Mouse (Mus musculus): ENCODE data around the gene Acbd7. TPM values are rescaled to one million over a fixed set of nuclear protein-coding genes. Genes with fewer than 3 reads are reported as not detected.

Gene Acbd7
- polyA plus RNA-seq, 1 experiment from 2014 or later: 5.2 TPM

Other genes with a start within 250 kb of the Acbd7 start
- gene Fam171a1, start 221.9 kb upstream of the Acbd7 start, polyA plus RNA-seq (2015; fragmentation: Nextera tagmentation; extraction: Ambion mirVana): 48.3 and 49.9 TPM in 2 replicates
- gene Nmt2, start 52.0 kb upstream of the Acbd7 start, polyA plus RNA-seq (2015; fragmentation: Nextera tagmentation; extraction: Ambion mirVana): 88.6 and 106 TPM in 2 replicates
- gene Rpp38, start 3.5 kb upstream of the Acbd7 start, polyA plus RNA-seq (2015; fragmentation: Nextera tagmentation; extraction: Ambion mirVana): 11.6 and 14.1 TPM in 2 replicates
- not detected in 2 replicates for gene Olah, start 61.0 kb downstream of the Acbd7 start, polyA plus RNA-seq (2015; fragmentation: Nextera tagmentation; extraction: Ambion mirVana)
- 3.8 and 4.7 TPM in 2 replicates for gene Meig1, start 86.5 kb downstream of the Acbd7 start, polyA plus RNA-seq (2015; fragmentation: Nextera tagmentation; extraction: Ambion mirVana)
- 6.7 and 7.7 TPM in 2 replicates for gene Dclre1c, start 88.0 kb downstream of the Acbd7 start, polyA plus RNA-seq (2015; fragmentation: Nextera tagmentation; extraction: Ambion mirVana)
- gene Suv39h2, start 138.9 kb downstream of the Acbd7 start, polyA plus RNA-seq (2015; fragmentation: Nextera tagmentation; extraction: Ambion mirVana): 6.7 and 8.2 TPM in 2 replicates
- 6.6 and 6.9 TPM in 2 replicates for gene Gm45902, start 176.6 kb downstream of the Acbd7 start, polyA plus RNA-seq (2015; fragmentation: Nextera tagmentation; extraction: Ambion mirVana)
- 58.0 and 75.0 TPM in 2 replicates for gene Hspa14, start 176.6 kb downstream of the Acbd7 start, polyA plus RNA-seq (2015; fragmentation: Nextera tagmentation; extraction: Ambion mirVana)
- gene Cdnf, start 176.9 kb downstream of the Acbd7 start, polyA plus RNA-seq (2015; fragmentation: Nextera tagmentation; extraction: Ambion mirVana): 0.19 and 0.28 TPM in 2 replicates
- gene Fam107b, start 234.3 kb downstream of the Acbd7 start, polyA plus RNA-seq (2015; fragmentation: Nextera tagmentation; extraction: Ambion mirVana): 22.4 and 35.5 TPM in 2 replicates

All from neural tube, embryonic 15.5 days (tissue).